Mouse (Mus musculus) left cerebral cortex, adult 2 months (tissue): ENCODE results near the gene Hist1h2ah. TPM values are rescaled to one million over a fixed set of nuclear protein-coding genes. Genes with fewer than 3 reads are reported as not detected.

Source experiments
- DNase-seq, 2 experiments: peaks; one replicate each; pipeline ENCODE4 v3.0.0; 2021 to 2022; ENCODE audit warnings: low spot score in 2 of 2, mixed read lengths in 1 of 2; ENCODE audit errors: extremely low spot score in 1 of 2
- H3K27ac ChIP-seq: fragments of 200-600 bp; 2 replicates; pipeline ENCODE4 v1.8.1; 2022
- H3K4me3 ChIP-seq: fragments of 200-600 bp; 2 replicates; pipeline ENCODE4 v1.8.1; 2022
- CTCF ChIP-seq: fragments of 200-600 bp; IDR thresholded peaks from 2 replicates; pipeline ENCODE4 v1.8.1; 2022; ENCODE audit warnings: antibody characterized with exemption, mild to moderate bottlenecking, moderate library complexity
- intact Hi-C: fragments of 180-260 bp; cut with DNase I; formaldehyde crosslinking; loops from one replicate; pipeline ENCODE4 v1.15.1; 2025
- total RNA-seq, 2 experiments: library from RNA; stranded (reverse); gene quantifications; 2 replicates each; pipeline ENCODE4 v1.2.3; 2021

Gene Hist1h2ah
- total RNA-seq, 2 experiments from 2014 or later, result 18.8 to 25.6 TPM

DNA sequence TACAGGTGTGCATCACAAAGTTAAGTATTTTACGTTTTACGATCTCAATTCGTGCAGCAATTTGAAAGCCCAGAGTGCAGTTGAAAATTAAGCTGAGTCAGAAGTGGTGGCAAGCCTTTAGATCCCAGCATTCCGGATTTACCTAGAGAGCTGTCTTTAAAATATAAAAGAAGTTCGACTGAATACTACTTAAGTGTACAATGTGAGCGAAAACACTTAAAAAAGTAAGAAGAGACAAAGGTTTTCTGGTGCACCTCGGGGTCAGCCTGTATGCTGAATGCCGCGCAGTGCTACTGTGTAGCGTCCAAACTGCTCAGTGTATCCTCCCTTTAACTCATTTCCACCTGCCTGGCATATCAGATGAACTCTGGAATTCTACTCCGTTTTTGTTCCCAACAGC, 13.8 kb downstream of the Hist1h2ah start:
- no peak for TF ChIP-seq CTCF
- DNase-seq, result no peak
- intact Hi-C loops, result loop anchor here (5.0 to 10.0 kb wide), 2 partner anchors 104 to 167 kb away; no protein-coding TSS in a partner anchor
- Histone ChIP-seq H3K27ac (no peak overlapping the region), H3K4me3 (peak overlapping the region; percentile 46)

GRCm38 (mm10) chr13:22020901-22021339, 14.4 kb downstream of the Hist1h2ah start:
- Histone ChIP-seq H3K27ac (no peak overlapping the region), H3K4me3 (peak overlapping the region; percentile 46)
- intact Hi-C loops, result loop anchor here (5.0 to 10.0 kb wide), 2 partner anchors 104 to 166 kb away; no protein-coding TSS in a partner anchor
- no peak for DNase-seq
- no peak for TF ChIP-seq CTCF

- DNase-seq, result no peak
- no peak overlapping the region for H3K27ac ChIP-seq
- TF ChIP-seq CTCF, result no peak
- intact Hi-C loops, result loop anchor here (5.0 to 10.0 kb wide), 2 partner anchors 103 to 165 kb away; no protein-coding TSS in a partner anchor
- H3K4me3 ChIP-seq, result peak overlapping the region; percentile 46
These were observed 15.2 kb downstream of the Hist1h2ah start for GRCm38 (mm10) chr13:22019934-22020835.

DNA sequence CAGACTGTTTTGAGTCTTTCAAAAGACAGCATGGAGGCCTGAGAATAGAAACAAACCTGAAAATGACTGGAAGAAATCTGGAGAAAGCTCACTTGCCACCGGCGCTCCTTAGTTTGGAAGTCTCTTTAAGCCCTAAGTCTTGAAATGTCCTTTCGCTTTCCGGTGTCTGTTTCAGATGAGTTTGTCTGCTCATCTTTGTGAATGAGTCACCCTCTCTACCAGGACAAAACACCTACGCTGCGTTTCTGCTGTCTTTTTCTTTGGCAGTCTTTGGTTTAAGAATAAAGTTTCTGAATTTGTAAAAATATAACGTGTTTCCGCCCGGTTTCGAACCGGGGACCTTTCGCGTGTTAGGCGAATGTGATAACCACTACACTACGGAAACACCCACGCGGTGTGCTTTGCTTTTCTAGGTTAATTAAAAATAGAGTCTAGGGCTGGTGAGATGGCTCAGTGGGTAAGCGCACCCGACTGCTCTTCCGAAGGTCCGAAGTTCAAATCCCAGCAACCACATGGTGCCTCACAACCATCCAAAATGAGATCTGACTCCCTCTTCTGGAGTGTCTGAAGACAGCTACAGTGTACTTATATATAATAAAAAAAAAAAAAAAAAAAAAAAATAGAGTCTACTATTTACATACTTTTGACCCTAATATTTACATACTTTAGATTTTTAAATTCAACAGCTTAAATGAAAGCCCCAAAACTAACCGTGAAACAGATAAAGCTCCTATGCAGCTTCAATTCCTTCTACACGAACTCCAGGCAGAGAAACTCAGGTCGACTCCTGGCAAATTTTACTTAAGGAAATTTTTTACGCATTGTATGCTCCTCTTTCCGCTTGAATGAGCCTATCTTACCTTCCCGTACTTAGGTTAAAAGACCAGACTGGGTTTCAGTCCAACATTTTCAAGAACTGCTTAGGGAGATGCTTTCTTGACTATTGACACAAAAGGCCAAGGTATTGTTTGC, 19.6 kb downstream of the Hist1h2ah start:
- intact Hi-C loops, result loop anchor here (2.0 kb wide), 1 partner anchor 21 kb away; no protein-coding TSS in a partner anchor
- peak; percentile 21 for TF ChIP-seq CTCF
- H3K4me3 ChIP-seq, result no peak overlapping the region
- peak; percentile 56 to 70 for DNase-seq
- H3K27ac ChIP-seq, result no peak overlapping the region

GRCm38 (mm10) chr13:22014411-22014845, 20.9 kb downstream of the Hist1h2ah start:
- intact Hi-C loops, result loop anchor here (2.0 kb wide), 1 partner anchor 20 kb away; no protein-coding TSS in a partner anchor
- DNase-seq, result no peak
- Histone ChIP-seq H3K4me3 (no peak overlapping the region), H3K27ac (no peak overlapping the region)
- TF ChIP-seq CTCF, result no peak

- Histone ChIP-seq H3K4me3 (no peak overlapping the region), H3K27ac (no peak overlapping the region)
- intact Hi-C loops, result loop anchor here (2.0 kb wide), 1 partner anchor 19 kb away; no protein-coding TSS in a partner anchor
- no peak for DNase-seq
- TF ChIP-seq CTCF, result no peak
These were observed 21.7 kb downstream of the Hist1h2ah start for GRCm38 (mm10) chr13:22013716-22014115.

GRCm38 (mm10) chr13:22009642-22010041, 25.7 kb downstream of the Hist1h2ah start, which contains the start of gene Prss16:
Gene Prss16 (minus strand): TSS chr13:22009742.
- no peak for TF ChIP-seq CTCF
- Histone ChIP-seq H3K4me3 (no peak within 1 kb of the TSS), H3K27ac (no peak within 1 kb of the TSS)
- intact Hi-C loops, result loop anchor here (10.0 kb wide), 1 partner anchor 1385 kb away; no protein-coding TSS in a partner anchor
- DNase-seq, result no peak

DNA sequence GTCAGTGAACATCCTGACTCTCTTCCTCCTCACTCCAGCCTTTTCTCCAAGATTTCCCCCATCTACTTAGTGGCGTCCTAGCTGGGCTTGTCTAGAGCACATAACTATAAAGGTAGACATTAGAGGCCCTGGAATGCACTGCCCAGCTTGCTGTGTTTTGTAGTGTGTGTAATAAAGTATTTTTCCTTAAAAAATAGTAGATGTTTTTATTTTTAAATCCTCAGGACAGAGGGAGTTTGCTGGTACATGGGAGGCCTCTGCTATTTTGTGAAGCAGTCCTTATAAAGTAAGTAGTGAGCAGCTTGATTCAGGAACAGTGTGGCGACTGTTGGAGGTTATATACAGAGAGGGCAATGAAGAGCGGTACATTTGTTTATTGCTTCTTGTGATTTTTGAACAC, 26.7 kb downstream of the Hist1h2ah start:
- intact Hi-C loops, result loop anchor here (10.0 kb wide), 1 partner anchor 1386 kb away; no protein-coding TSS in a partner anchor
- DNase-seq, result no peak
- H3K27ac ChIP-seq, result no peak overlapping the region
- TF ChIP-seq CTCF, result no peak
- H3K4me3 ChIP-seq, result no peak overlapping the region

DNA sequence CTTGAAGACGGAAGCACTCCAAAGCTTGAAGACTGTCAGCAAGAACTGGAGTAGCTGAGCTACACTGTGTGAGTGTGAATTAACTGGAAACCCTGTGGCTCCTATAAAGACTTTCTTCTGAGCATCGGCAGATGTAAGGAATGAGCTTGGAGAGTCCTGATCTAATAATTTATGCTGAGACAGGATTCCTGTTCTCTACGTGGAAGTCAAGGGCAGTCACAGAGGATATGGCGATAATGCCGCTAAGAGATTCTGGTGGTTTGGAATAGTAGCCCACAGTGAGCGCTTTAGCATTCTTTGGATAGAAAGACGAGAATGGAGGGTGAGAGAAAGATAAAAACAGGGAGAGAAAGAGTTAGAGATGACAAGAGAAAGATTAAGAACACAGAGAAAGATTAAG, 27.5 kb downstream of the Hist1h2ah start:
- no peak for TF ChIP-seq CTCF
- intact Hi-C loops, result loop anchor here (10.0 kb wide), 1 partner anchor 1387 kb away; no protein-coding TSS in a partner anchor
- DNase-seq, result no peak
- H3K4me3 ChIP-seq, result no peak overlapping the region
- H3K27ac ChIP-seq, result no peak overlapping the region

DNA sequence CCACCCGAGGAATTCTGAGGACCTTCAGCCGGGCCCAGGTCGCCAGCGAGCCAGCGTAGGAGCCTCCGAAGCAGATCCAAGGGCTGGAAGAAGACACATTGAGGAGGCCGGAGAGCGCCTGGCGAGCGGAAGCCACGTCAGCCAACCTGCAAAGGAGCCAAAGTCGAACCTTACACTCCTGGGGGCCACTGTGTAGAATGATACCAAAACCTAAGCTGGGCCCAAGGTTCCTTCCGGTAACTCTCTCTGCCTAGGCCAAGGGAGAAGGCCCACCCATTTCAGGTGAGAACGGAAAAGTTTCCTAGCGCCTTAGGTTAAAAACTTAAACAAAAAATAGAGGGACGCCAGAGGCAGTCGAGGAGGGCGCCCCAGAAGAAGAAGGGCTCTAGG, 28.3 kb downstream of the Hist1h2ah start:
- H3K4me3 ChIP-seq, result peak overlapping the region; percentile 52
- H3K27ac ChIP-seq, result no peak overlapping the region
- TF ChIP-seq CTCF, result no peak
- intact Hi-C loops, result loop anchor here (10.0 kb wide), 1 partner anchor 1388 kb away; no protein-coding TSS in a partner anchor
- DNase-seq, result no peak
